Mouse (Mus musculus) erythroblast, adult 5-6 weeks (primary cell): ENCODE measurements around the gene B2m. TPM values are rescaled to one million over a fixed set of nuclear protein-coding genes. Genes with fewer than 3 reads are reported as not detected.

Experiments
- ATAC-seq: replicated peaks from 2 replicates; pipeline ENCODE4 v1.8.0; 2016; ENCODE audit warnings: moderate number of reproducible peaks, mild to moderate bottlenecking, moderate TSS enrichment, inconsistent platforms; ENCODE audit not compliant: poor library complexity, low FRiP score, severe bottlenecking
- total RNA-seq, 2 experiments: library from RNA; stranded (forward) in 1 of 2; stranded (reverse) in 1 of 2; fragments of 150-400 nt in 1 of 2; fragments of 200-764, 138-1000 nt in 1 of 2; gene quantifications; 2 replicates each; pipeline versions ENCODE4 v1.2.3 to v1.2.4; 2015 to 2017; ENCODE audit warnings: low replicate concordance in 2 of 2

Gene B2m
- total RNA-seq, 2 experiments from 2014 or later = 1,023 to 1,724 TPM

DNA sequence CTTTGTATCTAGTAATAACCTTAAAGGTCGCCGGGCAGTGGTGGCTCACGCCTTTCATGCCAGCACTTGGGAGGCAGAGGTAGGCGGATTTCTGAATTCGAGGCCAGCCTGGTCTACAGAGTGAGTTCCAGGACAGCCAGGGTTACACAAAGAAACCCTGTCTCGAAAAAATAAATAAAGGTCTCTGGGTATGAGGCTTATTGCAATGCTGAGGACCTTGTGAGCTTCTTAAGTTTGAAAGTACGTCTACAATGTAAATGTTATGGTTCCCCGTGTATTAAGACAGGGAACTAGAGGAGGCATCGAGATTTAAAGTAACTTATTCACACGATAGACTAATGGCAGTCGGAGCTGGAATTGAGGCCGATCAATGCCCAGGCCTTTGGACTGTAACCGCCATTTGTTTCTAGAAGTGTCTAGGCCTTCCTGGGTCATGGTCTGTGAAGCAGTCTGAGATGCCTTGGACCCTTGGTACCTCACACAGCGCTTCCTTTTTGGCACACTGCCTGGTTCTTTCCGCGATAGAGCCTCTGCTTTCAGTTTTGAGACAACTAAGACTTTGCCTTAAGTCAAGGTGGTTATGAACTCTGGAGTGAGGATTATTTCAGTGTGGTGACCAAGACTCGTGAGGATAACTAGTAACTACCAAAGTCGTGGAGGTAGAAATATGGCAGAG is 894 bp downstream of the B2m start:
- ATAC-seq = peak; percentile 33

DNA sequence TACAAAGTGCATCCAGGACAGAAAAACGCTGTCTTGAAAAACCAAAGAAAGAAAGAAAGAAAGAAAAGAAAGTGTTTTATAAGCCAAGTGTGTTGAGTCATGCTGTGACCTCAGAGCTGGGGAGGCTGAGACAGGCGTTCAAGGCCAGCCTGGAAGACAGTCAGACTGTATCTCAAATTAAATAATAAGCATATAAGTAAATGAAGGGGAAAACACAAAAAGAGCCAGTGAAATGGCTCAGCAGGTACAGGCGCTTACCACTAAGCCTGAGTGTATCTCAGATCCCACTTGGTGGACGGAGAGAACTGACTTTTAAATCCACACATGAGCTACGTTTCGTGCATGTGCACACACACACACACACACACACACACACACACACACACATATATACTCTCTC is 1.8 kb downstream of the B2m start:
- no peak for ATAC-seq

DNA sequence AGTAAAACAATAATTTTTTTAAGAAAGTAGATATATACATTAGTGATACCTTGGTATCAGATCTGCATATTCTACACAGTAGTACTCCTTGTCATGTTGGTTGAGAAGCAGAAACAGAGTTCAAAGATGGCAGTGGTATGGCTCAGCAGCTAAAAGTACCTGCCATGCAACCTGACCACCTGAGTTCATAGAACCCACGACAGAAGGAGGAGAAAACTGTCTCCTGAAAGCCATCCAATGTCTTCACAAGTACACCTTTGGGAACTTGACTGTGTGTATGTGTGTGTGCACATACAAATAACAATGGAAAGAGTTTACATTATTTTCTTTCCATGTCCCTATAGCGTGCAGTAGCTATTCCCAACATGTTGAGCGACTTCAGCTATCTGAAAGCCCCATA is 2.2 kb downstream of the B2m start:
- ATAC-seq = no peak

DNA sequence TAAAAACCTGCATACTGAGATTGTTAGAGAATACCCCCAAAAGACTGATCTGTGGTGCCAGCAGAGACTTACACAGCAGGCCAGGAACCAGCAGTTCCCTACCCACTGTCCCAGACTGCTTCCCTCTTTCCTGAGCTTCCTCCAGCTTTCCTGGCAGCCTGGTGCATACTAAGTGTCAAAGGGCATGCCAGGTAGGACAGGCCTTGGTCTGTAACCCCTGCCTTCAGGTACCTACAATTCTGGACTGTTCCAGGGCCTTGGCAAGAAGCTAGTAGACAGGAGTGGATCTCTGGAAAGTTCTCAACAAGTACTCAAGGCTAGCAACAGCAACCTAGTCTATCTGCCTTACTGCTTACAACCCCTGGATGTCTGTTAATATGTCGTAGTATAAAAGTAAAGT is 3.7 kb downstream of the B2m start:
- no peak for ATAC-seq

DNA sequence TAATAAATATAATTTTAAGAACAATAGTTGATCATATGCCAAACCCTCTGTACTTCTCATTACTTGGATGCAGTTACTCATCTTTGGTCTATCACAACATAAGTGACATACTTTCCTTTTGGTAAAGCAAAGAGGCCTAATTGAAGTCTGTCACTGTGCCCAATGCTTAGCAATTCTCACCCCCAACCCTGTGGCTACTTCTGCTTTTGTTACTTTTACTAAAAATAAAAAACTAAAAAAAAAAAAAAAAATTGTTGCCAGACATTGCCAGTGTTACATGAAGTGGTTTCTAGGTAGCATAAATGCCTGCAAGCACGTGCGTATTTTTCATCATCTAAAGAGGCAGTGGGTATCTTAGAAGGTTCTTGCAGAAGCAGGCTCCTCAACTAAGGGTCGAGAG is 5.4 kb downstream of the B2m start:
- ATAC-seq = no peak

DNA sequence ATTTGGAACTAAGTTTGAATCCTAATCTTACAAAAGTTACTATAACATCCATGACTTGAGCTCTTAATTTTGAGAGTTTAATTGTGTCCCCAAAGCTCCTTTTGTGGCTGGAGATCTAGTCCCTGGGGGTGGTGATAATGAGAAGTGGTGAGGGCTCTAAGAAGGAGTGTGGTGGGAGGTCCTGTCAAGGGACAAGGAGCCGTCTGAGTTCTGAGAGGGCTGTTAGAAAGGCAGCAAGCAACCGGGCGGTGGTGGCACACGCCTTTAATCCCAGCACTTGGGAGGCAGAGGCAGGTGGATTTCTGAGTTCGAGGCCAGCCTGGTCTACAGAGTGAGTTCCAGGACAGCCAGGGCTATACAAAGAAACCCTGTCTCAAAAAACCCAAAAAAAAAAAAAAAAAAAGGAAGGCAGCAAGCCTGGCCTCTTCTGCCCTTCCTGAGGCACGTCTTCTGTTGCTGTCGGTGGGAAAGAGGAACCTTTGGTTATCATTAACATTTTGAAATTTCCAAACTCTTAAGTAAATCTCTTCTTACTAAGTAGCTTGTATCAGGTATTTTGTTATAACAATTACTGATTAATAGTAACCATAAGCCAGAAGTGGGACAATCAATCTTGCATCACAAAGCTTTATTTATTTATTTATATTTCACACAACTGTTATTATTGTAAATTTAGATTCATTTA is 6.3 kb downstream of the B2m start:
- ATAC-seq = no peak

DNA sequence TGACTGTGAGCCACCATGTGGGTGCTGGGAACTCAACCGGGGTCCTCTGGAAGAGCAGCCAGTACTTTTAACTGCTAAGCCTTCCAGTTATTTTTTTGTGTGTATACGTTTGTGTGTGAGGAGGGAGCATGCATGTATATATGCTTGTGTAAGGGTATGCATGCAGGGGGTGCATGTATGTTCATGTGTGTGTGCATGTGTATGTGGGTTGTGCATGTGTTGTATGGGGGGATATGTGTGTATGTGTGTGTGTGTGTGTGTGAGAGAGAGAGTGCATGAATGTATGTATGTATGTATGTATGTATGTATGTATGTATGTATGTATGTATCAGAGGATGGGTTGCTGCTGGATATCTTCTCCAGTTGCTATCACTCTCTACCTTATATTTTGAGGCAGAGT is 7.0 kb downstream of the B2m start:
- no peak for ATAC-seq

DNA sequence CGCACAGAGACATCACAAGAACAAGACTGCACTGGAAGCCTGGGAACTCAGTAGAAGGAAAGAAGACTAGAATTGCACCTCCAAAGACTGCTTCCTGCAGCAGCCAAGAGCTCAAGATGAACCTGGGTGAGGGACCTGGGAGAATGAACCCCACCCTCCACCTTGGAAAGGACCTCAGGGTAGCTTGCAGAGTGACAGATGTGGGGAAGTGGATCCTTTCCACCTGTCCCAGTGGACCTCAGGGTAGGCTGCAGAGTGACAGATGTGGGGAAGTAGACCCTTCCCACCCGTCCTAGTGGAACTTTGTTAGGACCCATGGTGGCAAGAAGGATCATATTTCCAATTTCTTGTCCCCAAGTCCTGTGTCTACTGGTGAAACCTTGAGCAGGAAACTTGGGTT is 7.8 kb downstream of the B2m start:
- ATAC-seq = no peak

DNA sequence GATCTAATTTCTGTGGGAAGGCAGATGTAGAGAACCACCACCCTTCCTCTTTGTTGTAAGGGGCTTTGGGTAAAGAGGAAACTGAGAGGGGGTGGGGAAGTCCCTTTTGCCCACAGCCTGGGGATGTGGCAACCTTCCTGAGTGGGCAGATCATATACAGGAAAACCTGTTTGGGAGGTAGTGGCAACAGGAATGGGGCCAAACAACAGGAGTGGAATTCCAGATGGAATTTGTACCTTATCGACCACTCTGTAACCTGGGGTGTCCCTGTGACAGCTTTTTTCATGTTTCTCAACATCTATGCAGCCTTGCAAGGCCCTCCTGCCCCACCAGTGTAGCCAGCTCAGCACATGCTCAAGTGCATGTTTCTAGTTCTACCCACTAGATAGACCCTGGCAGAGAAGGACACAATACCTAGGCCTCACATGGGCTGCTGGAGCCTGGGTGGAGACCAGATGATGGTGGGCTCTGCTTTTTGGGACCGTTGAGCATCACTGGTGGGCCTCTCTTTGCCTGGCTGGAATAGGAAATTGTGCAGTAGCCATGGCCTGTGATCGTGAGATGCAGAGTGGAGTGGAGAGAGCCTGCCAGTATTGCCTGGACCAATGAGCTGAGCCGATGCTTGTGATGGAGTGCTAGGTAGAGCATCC is 8.7 kb downstream of the B2m start:
- ATAC-seq = no peak

DNA sequence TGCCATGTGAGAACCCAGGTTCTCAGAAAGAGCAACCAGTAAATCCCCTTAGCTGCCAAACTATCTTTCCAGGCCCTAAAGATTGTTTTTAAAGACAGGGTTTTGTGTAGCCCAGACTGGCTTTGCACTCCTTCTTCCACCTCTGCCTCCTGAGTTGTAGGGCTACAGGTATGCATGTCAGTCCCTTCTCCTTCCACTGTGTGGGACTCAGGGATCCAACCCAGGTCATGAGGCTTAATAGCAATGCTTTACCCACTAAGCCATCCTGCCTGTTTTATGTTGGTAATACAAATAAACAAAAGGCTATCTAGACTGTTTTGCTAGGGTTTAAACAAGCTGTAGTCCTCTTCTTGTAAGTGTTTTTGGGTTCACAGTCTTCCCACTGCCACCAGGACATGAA is 10.1 kb downstream of the B2m start:
- ATAC-seq = no peak

DNA sequence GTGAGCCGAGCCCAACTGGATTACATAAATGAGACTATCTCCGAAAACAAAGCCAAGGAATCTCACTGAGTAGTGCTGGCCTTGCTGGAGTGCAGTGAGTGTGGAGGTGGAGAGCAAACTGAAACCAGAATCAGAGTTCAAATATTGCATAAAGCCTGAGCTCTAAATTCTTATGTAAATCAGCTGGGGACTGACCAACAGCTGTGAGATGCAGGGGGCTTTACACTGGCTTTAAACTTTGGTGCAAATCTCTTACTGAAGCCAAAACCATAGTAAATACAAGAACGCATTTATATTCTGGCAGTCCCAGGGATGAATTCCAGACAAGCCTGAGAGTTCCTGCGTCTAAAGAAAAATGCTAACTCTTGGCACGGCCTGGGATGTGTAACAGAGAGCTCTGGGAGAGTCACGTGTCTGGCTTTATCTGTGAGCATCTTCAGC is 10.9 kb downstream of the B2m start:
- no peak for ATAC-seq

DNA sequence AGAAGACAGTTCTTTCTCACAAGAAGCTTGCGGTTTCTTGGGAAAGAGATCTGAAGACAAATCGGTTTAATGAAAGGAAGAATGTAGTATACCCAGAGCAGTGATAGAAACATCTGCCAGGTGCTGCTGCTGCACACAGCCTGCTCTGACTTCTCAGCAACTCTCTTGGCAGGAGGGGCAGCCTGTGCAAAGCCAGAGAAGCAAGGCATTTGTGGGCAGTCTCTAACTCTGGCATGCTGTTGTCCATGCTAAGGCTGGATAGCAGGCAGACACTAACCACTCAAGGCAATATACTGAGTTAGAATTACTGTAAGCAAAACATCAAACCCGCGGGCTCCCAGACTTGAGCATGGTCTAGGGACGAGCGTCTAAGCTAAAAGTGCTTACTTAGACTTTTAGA is 12.2 kb downstream of the B2m start:
- no peak for ATAC-seq

DNA sequence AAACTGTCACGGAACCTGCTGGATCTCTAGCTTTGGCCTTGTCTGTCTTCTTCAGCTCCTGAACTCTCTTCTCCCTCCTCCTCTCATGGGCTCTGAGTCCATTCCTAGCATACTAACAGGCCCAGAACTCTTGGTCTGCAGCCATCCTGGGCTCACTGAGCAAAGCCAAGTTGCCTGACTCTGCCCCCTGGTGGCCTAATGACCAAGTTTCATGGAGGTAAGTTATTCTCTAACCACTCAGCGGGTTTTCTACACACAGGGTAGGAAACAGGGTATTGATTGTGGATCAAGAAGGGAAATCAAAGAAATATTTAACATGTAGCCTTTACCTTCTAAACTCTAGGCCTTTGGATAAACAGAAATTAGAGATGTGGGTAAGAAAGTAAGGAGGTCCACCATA is 13.2 kb downstream of the B2m start, which contains the start of gene Trim69:
Gene Trim69, plus strand, starts transcription at position 21 of the 400 bp plus-strand sequence.
- peak; percentile 88 for ATAC-seq

DNA sequence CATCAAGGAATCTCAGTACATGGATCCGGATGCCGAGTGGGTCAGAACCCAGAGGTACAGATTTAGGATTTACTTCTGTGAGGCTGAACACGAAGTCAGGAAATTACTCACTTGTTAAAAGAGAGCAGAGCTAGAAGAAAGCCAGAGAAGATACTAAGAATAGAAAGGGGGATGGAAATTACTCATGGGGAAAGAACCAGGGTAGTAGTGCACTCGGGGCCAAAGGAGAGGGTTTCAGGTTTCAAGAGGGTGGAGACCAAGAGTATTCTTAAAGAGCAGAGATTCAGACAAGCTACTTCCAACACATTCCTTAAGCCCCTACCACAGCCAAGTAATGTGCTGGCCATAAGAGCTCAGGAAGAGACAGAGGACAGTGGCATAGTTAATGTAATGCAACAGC is 14.1 kb downstream of the B2m start:
- no peak for ATAC-seq

DNA sequence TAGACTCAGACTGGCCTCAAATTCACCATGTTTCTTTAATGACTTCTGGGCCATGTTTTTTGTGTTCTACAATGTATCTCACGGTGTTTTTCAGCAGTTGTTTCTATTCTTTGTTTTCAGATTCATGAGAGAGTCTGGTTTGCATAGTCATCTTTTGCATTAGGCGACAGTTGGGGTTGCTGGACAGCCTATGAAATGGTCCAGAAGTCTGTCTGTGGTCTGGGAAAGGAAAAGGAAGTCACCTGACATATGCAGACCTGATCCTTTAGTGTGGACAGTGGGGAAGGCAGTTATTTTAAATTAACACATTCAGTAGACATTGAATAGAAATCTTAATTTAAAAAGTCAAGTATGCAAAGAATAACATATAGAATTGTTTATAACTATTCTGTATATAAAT is 15.0 kb downstream of the B2m start:
- ATAC-seq = no peak

DNA sequence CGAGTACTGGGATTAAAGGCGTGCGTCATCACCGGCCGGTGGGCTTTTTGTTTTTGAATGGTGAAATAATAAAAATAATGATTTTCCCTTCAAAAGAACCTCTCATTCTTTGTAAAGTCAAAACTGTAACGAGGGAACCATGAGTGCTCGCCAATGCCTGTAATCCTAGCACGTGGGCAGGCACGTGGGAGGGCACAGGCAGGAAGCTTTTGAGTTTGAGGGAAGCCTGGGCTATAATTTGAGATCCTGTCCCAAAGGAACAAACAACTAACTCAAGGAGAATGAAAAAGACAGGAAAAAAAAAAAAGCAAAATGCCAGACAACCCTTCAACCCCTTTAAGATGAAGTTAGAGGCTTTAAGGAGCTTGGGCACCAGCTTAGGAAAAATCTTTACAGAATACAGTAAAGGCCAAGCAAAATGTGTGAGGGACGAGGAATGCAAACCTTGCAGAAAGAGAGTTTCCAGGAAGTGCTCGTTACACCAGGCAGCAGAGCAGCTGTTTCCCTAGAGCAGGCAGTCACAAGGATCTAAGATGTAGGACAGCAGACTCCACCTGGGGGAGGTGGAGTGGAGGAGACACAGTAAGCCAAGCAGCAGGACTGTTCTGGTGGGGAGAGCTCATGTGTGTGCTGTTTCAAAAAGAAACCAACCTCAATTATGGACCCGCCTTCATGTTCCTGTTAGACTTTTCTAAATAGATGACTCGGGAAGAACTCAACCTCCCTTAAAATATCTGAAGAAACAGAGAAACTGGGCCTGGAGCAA is 16.1 kb downstream of the B2m start:
- no peak for ATAC-seq

DNA sequence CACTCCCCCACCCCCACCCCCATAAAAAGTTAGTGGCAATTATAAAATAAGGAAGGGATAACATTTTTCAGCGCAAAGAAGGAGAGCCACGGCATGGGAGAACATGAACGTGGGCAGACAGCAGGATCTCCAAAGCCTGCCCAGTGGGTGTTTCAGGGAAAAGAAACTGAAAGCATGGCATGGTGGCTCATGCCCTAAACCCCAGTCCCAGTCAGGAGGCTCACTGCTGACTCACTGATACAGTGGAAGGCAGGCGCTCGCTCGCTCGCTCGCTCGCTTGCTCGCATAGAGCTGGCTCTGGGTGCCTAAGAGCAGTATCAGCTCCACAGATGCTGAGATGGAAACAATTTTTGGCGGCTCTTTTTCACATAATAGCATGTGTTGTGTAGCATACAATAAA is 16.8 kb downstream of the B2m start:
- peak; percentile 74 for ATAC-seq

DNA sequence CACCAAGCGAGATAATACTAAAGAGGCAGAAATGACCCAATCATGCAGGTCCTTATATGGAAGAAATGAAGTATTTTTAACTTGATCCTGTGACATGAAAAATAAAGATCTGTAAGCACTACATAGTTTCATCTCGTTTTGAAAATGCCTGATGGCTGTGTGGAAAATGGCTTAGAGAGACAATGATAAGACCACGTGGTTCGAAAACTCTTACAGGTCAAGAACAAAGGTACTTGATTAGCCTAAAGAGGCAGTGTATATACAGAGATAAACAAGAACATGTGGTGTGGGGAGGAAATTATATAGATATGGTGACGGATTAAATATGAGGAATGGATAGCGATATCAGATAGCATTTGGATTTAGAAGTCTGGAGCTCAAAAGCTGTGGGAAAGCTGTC is 23.8 kb downstream of the B2m start:
- ATAC-seq = no peak

DNA sequence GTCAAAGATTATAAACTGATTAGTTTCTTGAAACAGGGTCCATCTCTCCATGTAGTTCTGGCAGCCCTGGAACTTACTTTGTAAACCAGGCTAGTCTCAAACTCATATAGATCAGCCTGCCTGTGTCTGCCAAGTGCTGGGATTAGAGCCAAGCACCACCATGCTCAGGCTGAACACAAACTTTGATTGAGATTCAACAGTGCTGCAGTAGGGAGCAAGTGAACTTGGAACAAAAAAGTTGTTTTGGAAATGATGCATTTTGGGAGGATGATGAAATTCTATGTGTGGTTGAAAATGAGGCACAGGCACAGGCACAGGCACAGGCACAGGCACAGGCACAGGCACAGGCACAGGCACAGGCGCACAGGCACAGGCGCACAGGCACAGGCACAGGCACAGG is 24.7 kb downstream of the B2m start:
- ATAC-seq = no peak

DNA sequence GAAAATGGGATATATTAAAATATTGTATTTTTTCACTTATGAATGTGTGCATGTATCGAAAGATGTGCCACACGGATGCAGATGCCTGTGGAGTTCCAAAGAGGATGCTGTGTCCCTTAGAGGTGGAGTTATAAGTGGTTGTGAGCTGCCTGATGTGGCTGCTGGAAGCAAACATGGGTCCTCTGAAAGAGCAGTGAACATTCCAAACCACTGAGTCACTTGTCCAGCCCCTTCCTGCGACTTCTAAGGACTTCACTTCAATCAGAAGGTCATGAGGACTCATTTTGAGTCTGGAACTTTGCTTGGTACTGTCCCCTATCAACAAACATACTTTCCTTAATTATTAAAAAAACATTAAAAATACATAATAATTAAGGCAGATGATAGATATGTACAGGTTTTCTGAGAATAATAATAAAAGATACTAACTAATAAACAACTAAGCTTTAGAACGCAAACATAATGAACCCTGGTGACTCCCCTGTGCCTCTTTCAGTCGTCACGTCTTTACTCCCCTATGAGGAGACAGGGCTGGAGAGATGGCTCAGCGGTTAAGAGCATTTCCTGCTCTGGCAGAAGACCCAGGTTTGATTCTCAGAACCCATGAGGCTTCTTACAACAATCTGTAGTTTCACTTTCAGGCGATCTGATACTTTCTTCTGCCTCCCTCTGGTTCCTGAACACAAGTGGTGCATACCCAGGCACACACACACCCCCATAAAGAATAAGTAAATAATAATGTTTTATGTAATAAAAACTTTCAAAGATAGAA is 32.8 kb downstream of the B2m start:
- ATAC-seq = no peak
